Mouse (Mus musculus) liver, adult 2 months (tissue): ENCODE data around the gene D430041D05Rik. TPM values are rescaled to one million over a fixed set of nuclear protein-coding genes. Genes with fewer than 3 reads are reported as not detected.

Experiments used
- DNase-seq: peaks from one replicate; pipeline ENCODE4 v3.0.0-alpha.2; 2011; ENCODE audit warnings: low read depth, low spot score; ENCODE audit errors: extremely low read depth
- H3K27ac ChIP-seq: fragments of 200-500 bp; replicated peaks from 2 replicates; pipeline ENCODE4 v1.5.1; 2012; ENCODE audit warnings: low read depth, mild to moderate bottlenecking, control low read depth, inconsistent platforms, low read length; ENCODE audit not compliant: insufficient read depth
- H3K27me3 ChIP-seq: fragments of 200-500 bp; 2 replicates; pipeline ENCODE4 v1.6.1; 2012; ENCODE audit warnings: mild to moderate bottlenecking, moderate library complexity, low read length, inconsistent platforms; ENCODE audit not compliant: control insufficient read depth, insufficient read depth
- H3K36me3 ChIP-seq: fragments of 200-500 bp; 2 replicates; pipeline ENCODE4 v1.6.1; 2012; ENCODE audit warnings: low read length, inconsistent platforms; ENCODE audit not compliant: control insufficient read depth, insufficient read depth
- H3K4me1 ChIP-seq: fragments of 200-500 bp; 2 replicates; pipeline ENCODE4 v1.6.1; 2011; ENCODE audit warnings: low read length; ENCODE audit not compliant: control insufficient read depth, insufficient read depth
- H3K4me3 ChIP-seq: fragments of 200-500 bp; 2 replicates; pipeline ENCODE4 v1.5.1; 2011; ENCODE audit warnings: low read depth, mild to moderate bottlenecking, control low read depth, low read length, moderate library complexity; ENCODE audit not compliant: insufficient read depth
- H3K79me2 ChIP-seq: fragments of 200-500 bp; 2 replicates; pipeline ENCODE4 v1.6.1; 2012; ENCODE audit warnings: inconsistent platforms, mild to moderate bottlenecking, low read length, moderate library complexity; ENCODE audit not compliant: control insufficient read depth, insufficient read depth
- H3K9ac ChIP-seq: fragments of 200-500 bp; 2 replicates; pipeline ENCODE4 v1.6.1; 2012; ENCODE audit warnings: low read depth, mild to moderate bottlenecking, control low read depth, inconsistent platforms, low read length
- CTCF ChIP-seq: fragments of 200-500 bp; IDR thresholded peaks from 2 replicates; pipeline ENCODE4 v1.5.1; 2011; ENCODE audit warnings: low read depth, low read length, control low read depth
- POLR2A ChIP-seq: fragments of 200-500 bp; IDR thresholded peaks from 2 replicates; pipeline ENCODE4 v1.6.1; 2011; ENCODE audit warnings: low read length, control low read depth; ENCODE audit not compliant: insufficient read depth; ENCODE audit errors: extremely low read depth
- WGBS: fragments of 180-500 bp; shearing (Covaris S2); methylation state at CpG from one replicate; pipeline ENCODE4 v1.1.7; 2018; 5-methylcytosine and 5-hydroxymethylcytosine counted together
- polyA plus RNA-seq: library from polyadenylated mRNA; depleted of rRNA; stranded (reverse); fragments of >200 nt; gene quantifications from 2 replicates; pipeline ENCODE4 v1.2.3, GENCODE M21; 2012
- total RNA-seq: library from RNA; depleted of rRNA; stranded (reverse); fragments of >200 nt; gene quantifications from 2 replicates; pipeline ENCODE4 v1.2.3, GENCODE M21; 2014

D430041D05Rik gene
- total and polyA plus RNA-seq, 2 experiments: not detected

DNA sequence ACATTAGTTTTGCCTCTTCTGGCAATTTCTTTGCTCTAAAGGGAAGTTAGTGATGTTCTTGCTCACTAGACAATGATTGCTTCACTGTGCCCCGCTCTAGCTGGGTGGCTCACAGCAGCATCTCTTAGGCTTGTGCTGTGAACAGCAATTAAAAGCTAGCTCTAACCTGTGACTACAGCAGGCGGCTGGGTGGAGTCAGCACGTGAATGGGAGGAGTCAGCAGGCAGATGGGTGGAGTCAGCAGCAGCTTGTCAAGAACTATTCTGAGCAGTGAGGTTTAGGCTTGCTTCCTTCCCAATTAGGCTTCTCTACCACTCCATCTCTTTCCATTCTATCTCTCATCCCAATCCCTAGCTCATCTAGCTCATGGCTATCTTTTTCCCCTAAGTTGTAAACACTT is 213.5 kb downstream of the D430041D05Rik start:
- DNase-seq: no peak
- Histone ChIP-seq H3K79me2 (no peaks in the 10 kb centered on the region), H3K27ac (no peak overlapping the region), H3K4me3 (no peak overlapping the region), H3K27me3 (no peaks in the 10 kb centered on the region), H3K36me3 (no peaks in the 10 kb centered on the region), H3K4me1 (no peaks in the 10 kb centered on the region), H3K9ac (no peak overlapping the region)
- WGBS: 34% methylated on average over 3 of the region's 3 CpGs
- TF ChIP-seq CTCF (no peak), POLR2A (no peak)

DNA sequence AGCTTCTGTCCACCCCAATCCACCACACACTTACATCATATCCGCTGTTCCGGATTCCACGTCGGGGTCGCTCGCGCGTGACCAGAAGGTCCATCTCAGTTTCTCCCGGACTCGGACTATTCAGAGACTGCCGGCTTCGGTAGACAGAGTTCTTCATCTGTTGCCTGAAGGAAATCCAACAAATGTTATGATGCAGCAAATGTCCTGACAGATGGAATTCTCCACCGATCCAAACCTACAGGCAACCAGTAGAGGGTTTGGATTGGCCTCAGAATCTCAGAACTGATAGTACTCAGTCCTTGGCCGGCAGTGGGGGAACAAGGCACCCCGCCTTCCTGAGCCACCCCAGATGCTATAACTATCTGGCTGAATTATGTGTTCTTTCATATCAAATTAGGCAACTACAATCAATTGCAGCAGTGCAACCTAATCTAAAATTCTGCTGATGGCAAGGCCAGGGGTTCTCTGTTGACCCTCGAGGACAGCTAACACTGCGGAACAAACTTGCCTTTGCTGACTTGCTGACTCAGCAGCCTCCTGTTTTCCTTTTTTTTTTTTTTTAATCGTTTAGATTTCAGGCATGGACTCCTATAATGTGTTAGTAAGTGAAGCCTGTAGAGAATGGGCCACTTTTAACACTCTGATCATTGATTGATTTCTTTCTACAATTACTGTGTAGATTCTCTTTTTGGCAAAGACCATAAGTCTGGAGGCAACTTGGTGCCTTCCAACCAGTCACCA is 218.2 kb downstream of the D430041D05Rik start:
- WGBS: 90% methylated on average over 18 of the region's 18 CpGs
- Histone ChIP-seq H3K36me3 (no peaks in the 10 kb centered on the region), H3K9ac (no peak overlapping the region), H3K27ac (no peak overlapping the region), H3K4me1 (no peaks in the 10 kb centered on the region), H3K79me2 (no peaks in the 10 kb centered on the region), H3K4me3 (no peak overlapping the region), H3K27me3 (0 out of 2 replicates have a peak, but pooled peaks cover 2% of the 10 kb centered on the region)
- no peak for DNase-seq
- TF ChIP-seq POLR2A: no peak
- no peak for TF ChIP-seq CTCF

DNA sequence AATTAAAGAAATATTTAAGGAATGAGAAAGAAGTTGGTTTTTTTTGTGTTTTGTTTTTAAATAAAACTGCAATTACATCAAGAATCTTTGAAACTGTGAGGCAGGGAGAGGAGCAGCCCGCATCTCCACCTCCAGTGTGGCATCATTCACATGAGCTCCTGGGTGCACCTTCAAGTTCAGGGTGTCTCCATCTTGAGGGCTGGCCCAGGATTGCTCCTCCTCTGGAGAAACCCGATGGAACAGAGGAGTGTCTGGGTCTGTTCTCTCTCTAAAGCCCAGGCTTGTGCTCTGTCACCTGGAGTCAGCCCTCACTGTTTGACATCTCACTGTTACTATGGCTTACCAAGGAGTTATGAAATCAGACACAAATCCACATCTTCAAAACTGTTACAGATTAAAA is 219.1 kb downstream of the D430041D05Rik start:
- Histone ChIP-seq H3K36me3 (no peaks in the 10 kb centered on the region), H3K4me3 (no peak overlapping the region), H3K9ac (no peak overlapping the region), H3K27me3 (0 out of 2 replicates have a peak, but pooled peaks cover 2% of the 10 kb centered on the region), H3K27ac (no peak overlapping the region), H3K4me1 (no peaks in the 10 kb centered on the region), H3K79me2 (no peaks in the 10 kb centered on the region)
- WGBS: 67% methylated on average over 2 of the region's 2 CpGs
- DNase-seq: no peak
- TF ChIP-seq POLR2A: no peak
- no peak for TF ChIP-seq CTCF

DNA sequence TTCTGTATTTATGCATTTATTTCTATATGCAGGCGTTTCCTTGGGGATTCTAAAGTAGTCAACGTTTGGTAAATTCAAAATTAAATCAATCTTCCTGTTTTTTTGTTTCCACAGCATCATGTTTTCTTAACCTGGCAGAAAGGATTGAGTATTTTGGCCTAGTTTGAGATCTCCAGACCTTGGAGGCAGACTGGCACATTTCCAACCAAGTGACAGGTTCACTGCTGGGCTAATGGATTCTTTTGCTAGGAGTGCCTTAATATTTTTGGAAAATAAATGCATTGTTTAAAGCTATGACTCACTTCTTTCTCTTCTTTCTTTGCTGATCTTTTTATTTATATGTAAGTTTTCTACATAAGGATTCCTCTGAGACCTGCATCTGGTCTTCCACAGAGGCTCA is 222.0 kb downstream of the D430041D05Rik start:
- no peaks in the 10 kb centered on the region for H3K79me2 ChIP-seq
- WGBS: 79% methylated on average over 2 of the region's 2 CpGs
- H3K4me1 ChIP-seq: no peaks in the 10 kb centered on the region
- no peak overlapping the region for H3K9ac ChIP-seq
- no peak overlapping the region for H3K27ac ChIP-seq
- H3K4me3 ChIP-seq: no peak overlapping the region
- no peak for TF ChIP-seq CTCF
- TF ChIP-seq POLR2A: no peak
- DNase-seq: peak; percentile 7
- no peaks in the 10 kb centered on the region for H3K36me3 ChIP-seq
- H3K27me3 ChIP-seq: 0 out of 2 replicates have a peak, but pooled peaks cover 2% of the 10 kb centered on the region

DNA sequence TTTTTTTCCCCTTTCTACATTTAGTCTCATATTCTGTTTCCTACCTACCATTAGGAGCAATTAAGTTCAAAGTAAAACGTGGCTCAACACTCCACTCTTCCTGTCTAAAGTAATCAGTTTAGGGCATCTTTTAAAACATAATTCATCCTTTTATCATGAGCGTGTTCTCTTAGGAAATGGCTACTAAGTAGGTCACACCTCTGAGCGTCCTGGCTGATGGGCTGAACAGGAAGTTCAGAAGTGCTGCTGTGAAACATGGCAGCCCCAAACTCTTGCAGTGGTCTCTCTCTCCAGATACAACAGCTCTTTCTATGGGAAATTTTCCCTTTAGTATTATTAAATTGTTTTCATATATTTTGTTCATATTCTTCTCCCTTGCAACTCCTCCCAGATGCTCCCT is 223.7 kb downstream of the D430041D05Rik start:
- H3K27ac ChIP-seq: no peak overlapping the region
- H3K36me3 ChIP-seq: no peaks in the 10 kb centered on the region
- no peak for TF ChIP-seq CTCF
- no peak for TF ChIP-seq POLR2A
- no peak for DNase-seq
- 59% methylated on average over 3 of the region's 3 CpGs for WGBS
- 0 out of 2 replicates have a peak, but pooled peaks cover 2% of the 10 kb centered on the region for H3K27me3 ChIP-seq
- H3K79me2 ChIP-seq: no peaks in the 10 kb centered on the region
- H3K9ac ChIP-seq: no peak overlapping the region
- no peak overlapping the region for H3K4me3 ChIP-seq
- no peaks in the 10 kb centered on the region for H3K4me1 ChIP-seq

DNA sequence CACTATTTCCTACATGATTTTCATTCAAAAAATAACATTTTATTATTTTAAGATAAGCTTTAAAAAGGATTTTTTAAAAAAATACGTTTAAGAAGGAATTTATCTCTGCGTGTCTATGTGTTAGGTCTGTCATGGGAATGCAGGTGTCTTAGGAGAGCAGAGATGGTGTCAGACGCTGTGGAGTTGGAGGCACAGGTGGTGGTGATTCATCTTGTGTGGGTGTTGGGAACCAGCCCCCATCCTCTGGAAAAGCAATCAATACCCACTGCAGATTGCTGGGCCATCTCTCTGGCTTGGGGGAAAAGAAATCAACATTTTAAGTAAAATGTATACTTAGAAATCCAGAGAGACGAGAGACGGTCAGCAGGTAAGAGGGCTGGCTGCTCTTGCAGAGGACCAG is 225.2 kb downstream of the D430041D05Rik start:
- no peak overlapping the region for H3K27ac ChIP-seq

More for the DNA sequence above, 225.2 kb downstream of the D430041D05Rik start:
- no peaks in the 10 kb centered on the region for H3K27me3 ChIP-seq
- no peaks in the 10 kb centered on the region for H3K4me1 ChIP-seq
- no peak overlapping the region for H3K9ac ChIP-seq
- no peaks in the 10 kb centered on the region for H3K36me3 ChIP-seq
- TF ChIP-seq CTCF (no peak), POLR2A (no peak)
- H3K4me3 ChIP-seq: no peak overlapping the region
- 92% methylated on average over 5 of the region's 5 CpGs for WGBS
- no peaks in the 10 kb centered on the region for H3K79me2 ChIP-seq
- DNase-seq: no peak
